Mouse (Mus musculus): ENCODE results near the gene Islr. TPM values are rescaled to one million over a fixed set of nuclear protein-coding genes. Genes with fewer than 3 reads are reported as not detected.

The Islr gene
- total and polyA plus RNA-seq, 3 experiments: 0.22 TPM; not detected in 2

- no peak overlapping the region for H3K4me3 ChIP-seq (ENCODE audit: low read depth, low read length)
- no peaks in the 10 kb centered on the region; the same call in 1 of the 2 replicates for H3K4me1 ChIP-seq (ENCODE audit: insufficient read depth, low read depth, low read length)
- ATAC-seq (ENCODE audit: extremely low read depth, insufficient number of reproducible peaks, low FRiP score, poor library complexity, severe bottlenecking) (no peak), DNase-seq (ENCODE audit: low spot score) (no peak)
- peaks cover 91% of the 10 kb centered on the region for H3K27me3 ChIP-seq (ENCODE audit: insufficient read depth, low read length)
- H3K9me3 ChIP-seq (replicated peaks): peaks cover 22% of the 10 kb centered on the region
- TF ChIP-seq CTCF (IDR thresholded peaks at IDR 0.05; ENCODE audit: low read depth, low read length) (no peak), GATA1 (IDR thresholded peaks at IDR 0.05; ENCODE audit: borderline replicate concordance, low read length) (no peak), GATA2 (IDR thresholded peaks at IDR 0.05; ENCODE audit: borderline replicate concordance, low read depth, low read length) (no peak), POLR2AphosphoS5 (IDR thresholded peaks at IDR 0.05; ENCODE audit: insufficient replicate concordance, low read depth, low read length) (no peak), TAL1 (conservative IDR thresholded peaks at IDR 0.05; ENCODE audit: low read depth, low read length) (no peak)
- no peaks in the 10 kb centered on the region for H3K36me3 ChIP-seq (replicated peaks)
These were observed 6.1 kb downstream of the Islr start for GRCm38 (mm10) chr9:58197781-58198701.

GRCm38 (mm10) chr9:58196610-58197567, 7.2 kb downstream of the Islr start:
- Histone ChIP-seq H3K36me3 (replicated peaks) (no peaks in the 10 kb centered on the region), H3K4me3 (ENCODE audit: low read depth, low read length) (no peak overlapping the region), H3K4me1 (ENCODE audit: insufficient read depth, low read depth, low read length) (no peaks in the 10 kb centered on the region; the same call in 1 of the 2 replicates), H3K27me3 (ENCODE audit: insufficient read depth, low read length) (peaks cover 82% of the 10 kb centered on the region), H3K9me3 (replicated peaks) (peaks cover 22% of the 10 kb centered on the region)
- no peak for ATAC-seq (ENCODE audit: extremely low read depth, insufficient number of reproducible peaks, low FRiP score, poor library complexity, severe bottlenecking)
- DNase-seq (ENCODE audit: low spot score): no peak
- no peak for TF ChIP-seq GATA2 (IDR thresholded peaks at IDR 0.05; ENCODE audit: borderline replicate concordance, low read depth, low read length)
- TF ChIP-seq TAL1 (conservative IDR thresholded peaks at IDR 0.05; ENCODE audit: low read depth, low read length): no peak
- TF ChIP-seq GATA1 (IDR thresholded peaks at IDR 0.05; ENCODE audit: borderline replicate concordance, low read length): no peak
- TF ChIP-seq POLR2AphosphoS5 (IDR thresholded peaks at IDR 0.05; ENCODE audit: insufficient replicate concordance, low read depth, low read length): no peak
- no peak for TF ChIP-seq CTCF (IDR thresholded peaks at IDR 0.05; ENCODE audit: low read depth, low read length)

- ATAC-seq (ENCODE audit: extremely low read depth, insufficient number of reproducible peaks, low FRiP score, poor library complexity, severe bottlenecking) (no peak), DNase-seq (ENCODE audit: low spot score) (no peak)
- peaks cover 74% of the 10 kb centered on the region for H3K27me3 ChIP-seq (ENCODE audit: insufficient read depth, low read length)
- H3K4me3 ChIP-seq (ENCODE audit: low read depth, low read length): no peak overlapping the region
- peaks cover 22% of the 10 kb centered on the region for H3K9me3 ChIP-seq (replicated peaks)
- H3K36me3 ChIP-seq (replicated peaks): no peaks in the 10 kb centered on the region
- no peak for TF ChIP-seq POLR2AphosphoS5 (IDR thresholded peaks at IDR 0.05; ENCODE audit: insufficient replicate concordance, low read depth, low read length)
- TF ChIP-seq TAL1 (conservative IDR thresholded peaks at IDR 0.05; ENCODE audit: low read depth, low read length): no peak
- no peak for TF ChIP-seq CTCF (IDR thresholded peaks at IDR 0.05; ENCODE audit: low read depth, low read length)
- no peaks in the 10 kb centered on the region; the same call in 1 of the 2 replicates for H3K4me1 ChIP-seq (ENCODE audit: insufficient read depth, low read depth, low read length)
These were observed 8.0 kb downstream of the Islr start for GRCm38 (mm10) chr9:58196141-58196540.

GRCm38 (mm10) chr9:58195671-58196070, 8.4 kb downstream of the Islr start:
- no peak for DNase-seq (ENCODE audit: low spot score)
- H3K4me3 ChIP-seq (ENCODE audit: low read depth, low read length): no peak overlapping the region; the same call in 1 of the 2 replicates
- no peaks in the 10 kb centered on the region for H3K36me3 ChIP-seq (replicated peaks)
- TF ChIP-seq POLR2AphosphoS5 (IDR thresholded peaks at IDR 0.05; ENCODE audit: insufficient replicate concordance, low read depth, low read length) (no peak), GATA1 (IDR thresholded peaks at IDR 0.05; ENCODE audit: borderline replicate concordance, low read length) (no peak), TAL1 (conservative IDR thresholded peaks at IDR 0.05; ENCODE audit: low read depth, low read length) (no peak), GATA2 (IDR thresholded peaks at IDR 0.05; ENCODE audit: borderline replicate concordance, low read depth, low read length) (no peak), CTCF (IDR thresholded peaks at IDR 0.05; ENCODE audit: low read depth, low read length) (no peak)
- no peak for ATAC-seq (ENCODE audit: extremely low read depth, insufficient number of reproducible peaks, low FRiP score, poor library complexity, severe bottlenecking)
- H3K27me3 ChIP-seq (ENCODE audit: insufficient read depth, low read length): peaks cover 74% of the 10 kb centered on the region
- H3K4me1 ChIP-seq (ENCODE audit: insufficient read depth, low read depth, low read length): no peaks in the 10 kb centered on the region; the same call in 1 of the 2 replicates
- peaks cover 22% of the 10 kb centered on the region for H3K9me3 ChIP-seq (replicated peaks)

GRCm38 (mm10) chr9:58194222-58194621, 9.9 kb downstream of the Islr start:
- DNase-seq (ENCODE audit: low spot score): no peak
- ATAC-seq (ENCODE audit: extremely low read depth, insufficient number of reproducible peaks, low FRiP score, poor library complexity, severe bottlenecking): no peak
- TF ChIP-seq CTCF (IDR thresholded peaks at IDR 0.05; ENCODE audit: low read depth, low read length) (no peak), GATA2 (IDR thresholded peaks at IDR 0.05; ENCODE audit: borderline replicate concordance, low read depth, low read length) (no peak)
- Histone ChIP-seq H3K27me3 (ENCODE audit: insufficient read depth, low read length) (peaks cover 64% of the 10 kb centered on the region), H3K36me3 (replicated peaks) (no peaks in the 10 kb centered on the region), H3K9me3 (replicated peaks) (peaks cover 20% of the 10 kb centered on the region), H3K4me1 (ENCODE audit: insufficient read depth, low read depth, low read length) (no peaks in the 10 kb centered on the region; the same call in 1 of the 2 replicates), H3K4me3 (ENCODE audit: low read depth, low read length) (no peak overlapping the region)

- no peaks in the 10 kb centered on the region for H3K4me1 ChIP-seq (ENCODE audit: insufficient read depth, low read depth, low read length)
- H3K9me3 ChIP-seq (replicated peaks): no peaks in the 10 kb centered on the region
- ATAC-seq (ENCODE audit: extremely low read depth, insufficient number of reproducible peaks, low FRiP score, poor library complexity, severe bottlenecking) (no peak), DNase-seq (ENCODE audit: low spot score) (no peak)
- no peak overlapping the region for H3K4me3 ChIP-seq (ENCODE audit: low read depth, low read length)
- TF ChIP-seq TAL1 (conservative IDR thresholded peaks at IDR 0.05; ENCODE audit: low read depth, low read length) (no peak), GATA2 (IDR thresholded peaks at IDR 0.05; ENCODE audit: borderline replicate concordance, low read depth, low read length) (no peak), GATA1 (IDR thresholded peaks at IDR 0.05; ENCODE audit: borderline replicate concordance, low read length) (no peak), POLR2AphosphoS5 (IDR thresholded peaks at IDR 0.05; ENCODE audit: insufficient replicate concordance, low read depth, low read length) (no peak), CTCF (IDR thresholded peaks at IDR 0.05; ENCODE audit: low read depth, low read length) (no peak)
- peaks cover 18% of the 10 kb centered on the region for H3K27me3 ChIP-seq (ENCODE audit: insufficient read depth, low read length)
- no peaks in the 10 kb centered on the region for H3K36me3 ChIP-seq (replicated peaks)
These were observed 19.6 kb downstream of the Islr start for GRCm38 (mm10) chr9:58184456-58184855.
